Mouse (Mus musculus) embryonic facial prominence, embryonic 15.5 days (tissue): ENCODE measurements around the gene Epor. TPM values are rescaled to one million over a fixed set of nuclear protein-coding genes. Genes with fewer than 3 reads are reported as not detected.

Source experiments
- ATAC-seq: fragments of 200-750 bp; cut with Nextera tagmentation; 2 replicates; pipeline ENCODE4 v1.8.0; 2017; ENCODE audit warnings: low read depth, moderate TSS enrichment; ENCODE audit not compliant: insufficient number of reproducible peaks, low FRiP score, low TSS enrichment
- H3K27ac ChIP-seq: fragments of 300-500 bp; sonication (generic); replicated peaks from 2 replicates; pipeline ENCODE4 v1.5.1; 2015; ENCODE audit warnings: mild to moderate bottlenecking, inconsistent platforms
- H3K27me3 ChIP-seq: fragments of 300-500 bp; sonication (generic); 2 replicates; pipeline ENCODE4 v1.6.1; 2015; ENCODE audit warnings: inconsistent platforms
- H3K36me3 ChIP-seq: fragments of 300-500 bp; sonication (generic); 2 replicates; pipeline ENCODE4 v1.6.1; 2015; ENCODE audit warnings: mild to moderate bottlenecking, inconsistent platforms
- H3K4me1 ChIP-seq: fragments of 300-500 bp; sonication (generic); 2 replicates; pipeline ENCODE4 v1.6.1; 2015; ENCODE audit warnings: inconsistent platforms
- H3K4me2 ChIP-seq: fragments of 300-500 bp; sonication (generic); replicated peaks from 2 replicates; pipeline ENCODE4 v1.6.1; 2015; ENCODE audit warnings: mild to moderate bottlenecking, inconsistent platforms
- H3K4me3 ChIP-seq: fragments of 300-500 bp; sonication (generic); replicated peaks from 2 replicates; pipeline ENCODE4 v1.5.1; 2015; ENCODE audit warnings: mild to moderate bottlenecking, inconsistent platforms
- H3K9ac ChIP-seq: fragments of 300-500 bp; sonication (generic); 2 replicates; pipeline ENCODE4 v1.6.1; 2015; ENCODE audit warnings: inconsistent platforms
- H3K9me3 ChIP-seq: fragments of 300-500 bp; sonication (generic); replicated peaks from 2 replicates; pipeline ENCODE4 v1.6.1; 2016; ENCODE audit warnings: inconsistent platforms
- WGBS: fragments of 180-500 bp; shearing (Covaris S2); methylation state at CpG from one replicate; pipeline ENCODE4 v1.1.7; 2015; 5-methylcytosine and 5-hydroxymethylcytosine counted together
- polyA plus RNA-seq: library from polyadenylated mRNA; unstranded; fragments of >200 nt; fragmentation: Nextera tagmentation; extraction: Ambion mirVana; gene quantifications from 2 replicates; pipeline ENCODE4 v1.2.1, GENCODE M21; 2015

The Epor gene
- polyA plus RNA-seq, 1 experiment from 2014 or later: 4.4 TPM

DNA sequence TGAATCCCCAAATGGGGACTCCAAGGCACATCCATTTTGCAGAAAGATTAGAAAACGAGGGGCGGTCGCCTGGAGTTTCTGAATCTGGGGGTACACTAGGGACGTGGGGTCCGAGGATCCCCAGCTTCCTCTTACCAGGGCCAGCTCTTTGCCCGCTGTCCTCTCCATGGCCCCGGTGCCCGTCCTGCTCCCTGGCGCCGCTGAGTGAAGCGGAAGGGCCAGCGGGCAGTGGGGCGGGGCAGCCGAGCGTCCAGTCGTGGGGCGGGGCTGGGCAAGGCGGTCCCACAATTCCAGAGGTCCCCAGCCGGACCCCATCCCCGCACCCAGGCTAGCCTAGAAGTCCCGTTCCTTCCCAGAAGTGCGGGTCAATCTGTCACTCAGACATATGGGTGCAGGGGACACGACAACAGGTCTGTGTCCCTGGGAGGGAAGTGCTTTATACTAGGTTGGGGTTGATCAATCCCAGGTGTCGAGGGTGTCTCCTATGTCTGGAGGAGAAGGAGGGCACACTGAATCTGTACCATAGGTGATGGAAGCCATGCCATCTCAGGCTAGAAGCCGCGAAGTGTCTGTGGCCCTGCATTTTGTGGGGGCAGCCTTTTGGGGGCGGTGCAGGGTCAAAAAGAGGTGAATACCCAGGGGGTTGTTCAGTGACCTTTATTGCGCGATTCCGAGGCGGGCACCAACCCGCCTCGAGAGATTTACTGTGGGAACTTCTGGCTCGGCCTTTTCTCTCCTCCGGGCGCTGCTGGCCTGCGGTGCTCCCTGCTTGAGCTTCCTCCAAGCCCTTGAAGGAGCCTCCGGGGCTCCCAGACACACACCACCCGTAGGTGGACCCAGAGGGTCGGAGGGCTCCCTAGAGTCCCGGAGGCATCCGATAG lies 26.2 kb upstream of the Epor start, which contains the start of gene Rgl3:
Rgl3 (minus strand) TSS at position 217 of the 881 bp plus-strand sequence.
- no peaks in the 10 kb centered on the region for H3K9me3 ChIP-seq
- H3K4me3 ChIP-seq: peak within 1 kb of the TSS; percentile 39
- peak within 1 kb of the TSS; percentile 61 for H3K4me2 ChIP-seq
- no peak within 1 kb of the TSS for H3K27ac ChIP-seq
- under 1% methylated on average over 41 of the region's 42 CpGs for WGBS
- H3K9ac ChIP-seq: 0 out of 2 replicates have a peak within 1 kb of the TSS, but pooled peaks have one; percentile 16
- no peaks in the 10 kb centered on the region for H3K36me3 ChIP-seq
- no peak for ATAC-seq
- H3K27me3 ChIP-seq: peaks cover 80% of the 10 kb centered on the region
- H3K4me1 ChIP-seq: peaks cover 22% of the 10 kb centered on the region

DNA sequence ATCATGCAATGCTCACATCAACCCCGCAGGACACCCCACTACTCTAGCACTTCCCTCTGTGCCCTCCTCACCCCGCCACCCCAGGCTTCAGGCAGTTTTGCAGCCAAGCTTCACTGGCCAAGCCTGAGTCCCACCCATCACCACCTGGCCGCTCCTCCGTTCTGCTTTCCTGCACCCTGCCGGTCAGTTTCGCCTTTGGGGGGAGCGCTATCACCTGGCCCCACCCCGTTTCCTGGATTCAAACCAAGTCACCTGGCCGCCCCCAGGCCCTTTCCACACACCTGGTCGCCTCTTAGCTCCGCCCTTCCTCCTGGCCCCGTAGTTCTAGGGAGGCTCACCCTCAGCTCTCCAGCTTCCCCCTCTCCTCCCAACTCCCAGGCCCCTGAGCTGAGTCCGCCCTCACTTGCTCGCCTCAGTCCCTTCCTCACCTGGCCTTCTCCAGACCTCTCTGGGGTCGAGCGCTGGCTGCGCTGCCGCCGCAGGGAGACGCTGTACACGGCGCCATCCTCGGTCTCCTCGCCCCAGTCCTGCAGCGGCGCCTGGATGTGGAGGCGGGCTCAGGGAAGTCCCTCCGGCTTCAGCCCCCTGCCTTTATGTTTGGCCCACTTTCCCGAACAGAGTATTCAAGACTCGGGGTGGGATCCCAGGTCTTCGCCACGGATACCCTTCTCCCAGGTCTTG lies 25.3 kb upstream of the Epor start:
- H3K27me3 ChIP-seq: peaks cover 80% of the 10 kb centered on the region
- peak overlapping the region; percentile 61 for H3K4me2 ChIP-seq
- peaks cover 22% of the 10 kb centered on the region for H3K4me1 ChIP-seq
- no peak for ATAC-seq
- H3K9ac ChIP-seq: 0 out of 2 replicates have a peak overlapping the region, but pooled peaks have one; percentile 16
- H3K27ac ChIP-seq: no peak overlapping the region
- no peaks in the 10 kb centered on the region for H3K9me3 ChIP-seq
- H3K36me3 ChIP-seq: no peaks in the 10 kb centered on the region
- 1% methylated on average over 32 of the region's 32 CpGs for WGBS
- peak overlapping the region; percentile 39 for H3K4me3 ChIP-seq

DNA sequence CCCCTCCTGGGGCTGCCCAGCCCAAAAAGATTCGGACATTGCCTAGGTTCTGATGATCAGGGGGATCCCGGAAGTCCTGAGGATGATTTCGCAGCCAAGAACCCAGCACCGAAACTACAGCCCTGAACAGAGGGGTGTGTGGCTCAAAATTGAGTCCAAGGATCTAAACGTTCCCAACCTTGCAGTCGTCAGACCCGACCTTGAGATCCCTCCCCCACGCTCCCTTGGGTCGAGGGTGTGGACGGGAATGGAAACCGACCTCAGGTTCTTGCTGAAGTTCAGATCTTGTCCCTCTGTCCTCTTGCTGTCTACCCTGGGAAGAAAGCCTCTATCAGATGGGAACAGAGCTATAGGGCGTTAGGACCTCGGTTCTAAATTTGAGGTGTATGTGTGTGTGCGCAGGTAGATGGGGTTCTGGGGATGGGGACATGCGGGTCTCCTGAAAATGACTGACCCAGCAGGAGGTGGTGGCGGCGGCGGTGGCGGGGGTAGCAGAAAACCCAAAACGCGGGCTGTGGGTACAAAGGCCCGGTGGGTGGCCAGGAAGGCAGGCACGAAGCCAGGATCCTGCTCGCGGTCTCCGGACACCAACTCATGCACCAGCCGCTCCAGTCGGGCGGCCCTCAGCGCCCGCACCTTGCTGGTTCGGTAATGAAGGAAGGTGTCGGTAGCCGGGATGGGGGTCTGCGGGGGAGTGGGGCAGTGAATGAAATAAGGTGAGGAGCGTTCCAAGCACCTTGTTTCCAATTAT lies 24.5 kb upstream of the Epor start:
- peaks cover 75% of the 10 kb centered on the region for H3K27me3 ChIP-seq
- 8% methylated on average over 36 of the region's 36 CpGs for WGBS
- no peak for ATAC-seq
- H3K27ac ChIP-seq: no peak overlapping the region
- H3K9me3 ChIP-seq: no peaks in the 10 kb centered on the region
- no peak overlapping the region for H3K9ac ChIP-seq
- peak overlapping the region; percentile 61; the same call in 1 of the 2 replicates for H3K4me2 ChIP-seq
- H3K4me3 ChIP-seq: peak overlapping the region; percentile 39; the same call in 1 of the 2 replicates
- H3K36me3 ChIP-seq: no peaks in the 10 kb centered on the region
- H3K4me1 ChIP-seq: peaks cover 22% of the 10 kb centered on the region

DNA sequence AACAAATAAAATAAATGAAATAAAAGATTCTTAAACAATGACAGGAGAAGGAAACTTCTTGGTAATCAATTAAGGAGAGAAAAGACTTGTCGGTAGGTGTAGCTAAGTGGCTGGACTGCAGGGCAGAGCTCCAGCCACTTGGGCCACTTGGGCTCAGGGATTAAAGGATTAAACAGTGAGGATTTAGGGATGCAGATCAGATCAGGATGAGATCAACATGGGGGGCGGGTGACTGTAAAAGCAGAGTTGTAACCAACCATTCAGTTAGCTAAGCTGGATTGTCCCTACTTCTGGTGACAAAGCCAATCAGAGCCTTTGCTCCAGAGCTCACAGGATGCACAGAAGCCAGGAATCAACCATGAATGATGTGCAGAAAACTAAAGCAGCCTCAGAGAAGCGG lies 20.6 kb upstream of the Epor start:
- H3K27ac ChIP-seq: no peak overlapping the region
- H3K9ac ChIP-seq: no peak overlapping the region
- peaks cover 36% of the 10 kb centered on the region for H3K27me3 ChIP-seq
- H3K4me1 ChIP-seq: peaks cover 7% of the 10 kb centered on the region
- H3K36me3 ChIP-seq: no peaks in the 10 kb centered on the region
- no peak overlapping the region for H3K4me3 ChIP-seq
- WGBS: 20% methylated on average over 3 of the region's 3 CpGs
- no peak for ATAC-seq
- H3K9me3 ChIP-seq: no peaks in the 10 kb centered on the region
- no peak overlapping the region for H3K4me2 ChIP-seq

DNA sequence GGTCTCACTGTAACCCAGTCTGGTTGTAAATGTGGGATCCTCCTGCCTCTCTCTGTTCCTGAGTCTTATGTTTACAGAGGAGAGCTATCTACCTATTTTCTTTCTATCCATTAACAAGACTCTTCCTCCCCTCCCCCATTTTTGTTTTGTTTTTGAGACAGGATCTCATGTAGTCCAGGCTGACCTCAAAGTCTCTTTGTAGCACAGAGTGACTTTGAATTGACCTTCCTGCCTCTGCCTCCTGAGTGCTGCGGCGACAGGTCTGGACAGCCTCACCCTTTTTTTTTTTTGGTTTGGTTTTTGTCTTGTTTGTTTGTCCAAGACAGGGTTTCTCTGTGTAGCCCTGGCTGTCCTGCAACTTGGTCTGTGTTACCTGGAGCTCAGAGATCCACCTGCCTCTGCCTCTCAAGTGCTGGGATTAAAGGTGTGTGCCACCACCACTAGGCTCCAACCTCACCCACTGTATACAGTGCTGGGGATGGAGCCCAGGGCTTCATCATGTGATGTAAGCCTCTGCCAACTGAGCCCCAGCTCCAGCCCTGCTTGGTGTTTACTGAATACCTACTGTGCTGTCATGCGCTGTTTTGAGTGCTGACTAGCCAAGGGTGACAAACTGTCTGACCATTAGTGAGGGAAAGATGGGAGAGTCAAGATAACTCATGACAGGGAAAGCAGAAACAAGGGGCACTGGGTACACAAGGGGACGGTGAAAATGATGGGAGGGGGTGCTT lies 15.3 kb upstream of the Epor start:
- no peak overlapping the region for H3K4me2 ChIP-seq
- 88% methylated on average over 4 of the region's 4 CpGs for WGBS
- H3K9ac ChIP-seq: no peak overlapping the region
- H3K27me3 ChIP-seq: no peaks in the 10 kb centered on the region
- H3K36me3 ChIP-seq: no peaks in the 10 kb centered on the region
- H3K27ac ChIP-seq: no peak overlapping the region
- H3K4me3 ChIP-seq: no peak overlapping the region
- H3K9me3 ChIP-seq: no peaks in the 10 kb centered on the region
- peaks cover 4% of the 10 kb centered on the region; the same call in 1 of the 2 replicates for H3K4me1 ChIP-seq
- ATAC-seq: no peak

DNA sequence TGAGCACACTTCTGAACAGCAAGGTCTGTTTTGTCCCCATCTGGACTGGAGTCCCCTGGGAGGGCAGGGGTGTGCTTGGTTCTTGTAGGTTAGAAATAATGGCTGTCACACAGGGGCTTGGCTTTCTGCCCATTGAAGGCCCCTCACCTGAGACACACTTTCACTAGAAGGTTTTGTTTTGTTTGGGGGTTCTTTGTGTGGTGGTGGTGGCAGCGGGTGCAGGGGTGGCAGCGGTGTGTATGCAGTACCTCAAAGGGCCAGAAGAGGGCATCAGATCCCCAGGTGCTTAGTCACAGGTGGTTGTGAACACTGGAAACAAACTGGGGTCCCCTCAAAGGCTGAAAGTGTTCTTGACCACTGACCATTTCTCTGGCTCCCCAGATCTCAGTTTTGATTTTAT lies 14.7 kb upstream of the Epor start:
- Histone ChIP-seq H3K4me2 (no peak overlapping the region), H3K4me1 (peaks cover 4% of the 10 kb centered on the region; the same call in 1 of the 2 replicates), H3K36me3 (no peaks in the 10 kb centered on the region), H3K4me3 (no peak overlapping the region), H3K9ac (no peak overlapping the region), H3K9me3 (no peaks in the 10 kb centered on the region), H3K27ac (no peak overlapping the region), H3K27me3 (no peaks in the 10 kb centered on the region)
- WGBS: 21% methylated on average over 2 of the region's 2 CpGs
- ATAC-seq: no peak

DNA sequence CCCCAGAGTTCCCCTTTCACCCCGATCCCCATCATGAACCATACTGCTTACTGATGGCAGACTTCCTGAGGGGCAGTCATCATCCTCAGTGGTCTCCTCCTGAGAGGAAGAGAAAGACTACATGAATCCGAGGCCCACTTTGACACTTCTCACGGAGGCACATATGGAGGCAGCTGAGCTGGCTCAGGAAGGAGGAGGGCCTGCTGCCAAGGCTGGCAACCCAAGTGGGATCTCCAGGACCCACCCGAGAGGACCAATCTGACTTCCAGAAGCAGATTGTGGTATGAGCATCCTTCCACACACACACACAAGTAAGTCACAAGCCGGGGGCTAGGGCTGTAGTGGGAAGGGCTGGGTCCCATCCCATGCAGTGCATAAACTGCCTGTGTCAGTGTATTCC lies 14.0 kb upstream of the Epor start:
- peaks cover 4% of the 10 kb centered on the region; the same call in 1 of the 2 replicates for H3K4me1 ChIP-seq
- H3K27ac ChIP-seq: no peak overlapping the region
- no peak for ATAC-seq
- H3K4me3 ChIP-seq: no peak overlapping the region
- no peaks in the 10 kb centered on the region for H3K27me3 ChIP-seq
- H3K9ac ChIP-seq: no peak overlapping the region
- 68% methylated on average over 5 of the region's 5 CpGs for WGBS
- no peaks in the 10 kb centered on the region for H3K9me3 ChIP-seq
- no peak overlapping the region for H3K4me2 ChIP-seq
- H3K36me3 ChIP-seq: no peaks in the 10 kb centered on the region

DNA sequence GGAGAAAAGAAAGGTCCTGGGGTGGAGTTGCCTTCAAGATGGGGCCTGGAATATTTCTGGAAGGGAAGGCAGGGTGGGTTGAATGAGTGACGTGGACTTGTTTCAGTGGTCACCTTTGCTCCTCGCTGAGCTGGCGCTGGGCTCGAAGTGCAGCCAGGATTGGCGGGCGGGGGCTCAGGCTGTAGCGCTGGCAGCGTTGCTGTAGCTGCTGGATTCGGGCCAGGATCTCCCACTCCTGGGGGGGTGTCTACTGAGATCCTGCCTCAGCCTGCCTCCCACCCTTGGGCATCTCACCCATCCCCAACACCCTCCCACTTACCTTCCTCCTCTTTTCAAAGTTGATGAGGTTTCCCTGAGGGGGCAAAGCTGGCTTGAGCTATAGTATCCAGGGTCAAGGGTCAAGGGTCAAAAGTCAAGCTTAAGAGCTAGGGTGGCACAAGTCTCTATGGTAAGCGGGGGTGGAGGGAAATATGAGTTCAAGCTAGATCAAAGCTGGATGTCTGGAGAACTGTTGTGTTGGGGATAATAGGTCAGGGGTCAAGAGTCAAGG lies 13.4 kb upstream of the Epor start:
- H3K4me1 ChIP-seq: peaks cover 4% of the 10 kb centered on the region; the same call in 1 of the 2 replicates
- H3K4me2 ChIP-seq: no peak overlapping the region
- H3K9me3 ChIP-seq: no peaks in the 10 kb centered on the region
- 67% methylated on average over 7 of the region's 10 CpGs for WGBS
- H3K36me3 ChIP-seq: no peaks in the 10 kb centered on the region
- no peak overlapping the region for H3K4me3 ChIP-seq
- H3K27me3 ChIP-seq: no peaks in the 10 kb centered on the region
- H3K27ac ChIP-seq: no peak overlapping the region
- ATAC-seq: no peak
- no peak overlapping the region for H3K9ac ChIP-seq

DNA sequence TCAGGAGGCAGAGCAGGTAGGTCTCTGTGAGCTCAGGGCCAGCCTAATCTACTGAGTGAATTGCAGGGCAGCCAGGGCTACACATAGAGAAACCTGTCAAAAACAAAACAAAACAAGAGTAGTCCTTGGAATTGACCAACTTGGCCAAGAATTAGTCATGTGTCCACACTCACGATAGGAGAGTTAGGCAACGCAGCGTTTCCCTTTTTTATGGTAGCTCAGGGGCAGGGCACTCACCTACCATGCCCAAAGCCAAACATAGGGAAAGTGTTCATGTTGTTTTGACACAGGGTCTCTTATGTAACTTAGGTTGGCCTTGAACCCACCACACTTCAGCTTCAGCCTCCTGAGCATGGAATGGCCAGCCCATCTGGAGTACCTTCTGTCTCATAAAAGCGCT lies 6.0 kb upstream of the Epor start:
- Histone ChIP-seq H3K9ac (no peak overlapping the region), H3K36me3 (no peaks in the 10 kb centered on the region), H3K27ac (no peak overlapping the region), H3K4me3 (no peak overlapping the region), H3K9me3 (no peaks in the 10 kb centered on the region), H3K4me2 (no peak overlapping the region), H3K4me1 (no peaks in the 10 kb centered on the region), H3K27me3 (no peaks in the 10 kb centered on the region)
- no peak for ATAC-seq
- WGBS: 87% methylated on average over 4 of the region's 4 CpGs

DNA sequence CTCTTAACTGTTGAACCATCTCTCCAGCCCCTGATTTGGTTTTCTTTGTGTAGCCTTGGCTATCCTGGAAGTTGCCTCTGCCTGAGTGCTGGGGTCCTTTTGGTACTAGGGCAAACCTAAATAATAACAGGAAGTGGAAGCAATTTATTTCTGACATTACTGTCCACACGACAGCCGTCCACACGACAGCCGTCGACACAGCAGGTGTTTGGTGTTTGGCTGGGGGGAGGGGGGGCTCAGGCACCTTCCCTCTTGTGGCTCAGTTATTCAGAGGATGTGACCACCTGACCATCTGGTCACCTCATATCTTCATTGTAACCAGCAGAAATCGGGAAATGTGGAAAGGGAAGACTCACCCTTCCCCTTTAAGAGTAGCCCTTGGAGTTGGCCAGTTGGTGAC lies 5.6 kb upstream of the Epor start:
- WGBS: 62% methylated on average over 6 of the region's 6 CpGs
- ATAC-seq: no peak

More for the DNA sequence above, 5.6 kb upstream of the Epor start:
- H3K36me3 ChIP-seq: no peaks in the 10 kb centered on the region
- no peak overlapping the region for H3K9ac ChIP-seq
- H3K27ac ChIP-seq: no peak overlapping the region
- H3K27me3 ChIP-seq: no peaks in the 10 kb centered on the region
- H3K9me3 ChIP-seq: no peaks in the 10 kb centered on the region
- H3K4me2 ChIP-seq: no peak overlapping the region
- no peaks in the 10 kb centered on the region for H3K4me1 ChIP-seq
- H3K4me3 ChIP-seq: no peak overlapping the region
